Mouse (Mus musculus) cortical plate, adult 2 months (tissue): Measurements from ENCODE around the gene Mag.

ENCODE experiments used
- CTCF ChIP-seq: fragments of 200-500 bp; IDR thresholded peaks from 2 replicates; pipeline ENCODE4 v1.5.1; 2011; ENCODE audit warnings: mild to moderate bottlenecking, control low read depth, low read length; ENCODE audit not compliant: insufficient read depth; ENCODE audit errors: extremely low read depth
- POLR2A ChIP-seq: fragments of 200-500 bp; IDR thresholded peaks from 2 replicates; pipeline ENCODE4 v1.6.1; 2011; ENCODE audit warnings: mild to moderate bottlenecking, low read length, control low read depth; ENCODE audit not compliant: insufficient read depth; ENCODE audit errors: extremely low read depth

DNA sequence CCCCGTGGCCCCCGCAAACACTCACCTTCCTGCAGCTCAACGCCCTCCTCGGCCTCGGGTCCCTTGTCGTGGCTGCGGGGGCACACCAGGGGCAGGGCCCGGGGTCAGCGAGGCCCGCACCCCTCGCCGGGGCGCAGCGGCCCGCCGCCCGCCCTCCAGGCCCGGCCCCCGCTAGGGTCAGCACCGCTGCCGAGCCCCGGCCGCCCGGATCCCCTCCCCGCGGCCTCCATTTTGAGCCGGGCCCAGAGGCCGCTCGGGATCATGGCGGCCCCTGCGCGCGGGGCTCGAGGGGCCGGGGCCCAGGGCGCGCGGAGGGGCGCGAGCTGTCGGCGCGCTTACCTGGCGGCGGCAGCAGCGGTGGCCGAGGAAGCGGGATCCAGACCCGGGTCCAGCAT, 41.7 kb upstream of the Mag start:
- no peak for TF ChIP-seq CTCF
- no peak for TF ChIP-seq POLR2A
